Mouse (Mus musculus) kidney, postnatal 0 days (tissue): ENCODE results near the gene Sycp3. TPM values are rescaled to one million over a fixed set of nuclear protein-coding genes. Genes with fewer than 3 reads are reported as not detected.
A peak's percentile ranks its signal among the peaks of the same experiment; 100 is the strongest.
"Not testable (repeated sequence)": the region's sequence is repeated elsewhere in the genome, so short reads cannot be mapped to it uniquely, and the experiment has no call there.

Experiments
- ATAC-seq: fragments of 200-750 bp; cut with Nextera tagmentation; replicated peaks from 2 replicates; pipeline ENCODE4 v1.8.0; 2017; ENCODE audit warnings: low read depth, moderate number of reproducible peaks, moderate TSS enrichment, moderate library complexity; ENCODE audit not compliant: low FRiP score
- DNase-seq: peaks from one replicate; pipeline ENCODE4 v3.0.0-alpha.2; 2016; ENCODE audit warnings: low spot score
- H3K27ac ChIP-seq: fragments of 300-500 bp; sonication (generic); 2 replicates; pipeline ENCODE4 v1.5.1; 2014; ENCODE audit warnings: mild to moderate bottlenecking
- H3K27me3 ChIP-seq: fragments of 300-500 bp; sonication (generic); 2 replicates; pipeline ENCODE4 v1.6.1; 2014; ENCODE audit warnings: low read length, mixed read lengths; ENCODE audit not compliant: insufficient read depth
- H3K36me3 ChIP-seq: fragments of 300-500 bp; sonication (generic); 2 replicates; pipeline ENCODE4 v1.6.1; 2014; ENCODE audit warnings: low read length, mixed read lengths; ENCODE audit not compliant: insufficient read depth
- H3K4me1 ChIP-seq: fragments of 300-500 bp; sonication (generic); replicated peaks from 2 replicates; pipeline ENCODE4 v1.6.1; 2014; ENCODE audit warnings: antibody characterized with exemption, low read length, mixed read lengths; ENCODE audit not compliant: insufficient read depth
- H3K4me2 ChIP-seq: fragments of 300-500 bp; sonication (generic); 2 replicates; pipeline ENCODE4 v1.6.1; 2014; ENCODE audit warnings: mild to moderate bottlenecking, low read length, moderate library complexity, mixed read lengths
- H3K4me3 ChIP-seq: fragments of 300-500 bp; sonication (generic); replicated peaks from 2 replicates; pipeline ENCODE4 v1.5.1; 2014; ENCODE audit warnings: low read depth, low read length
- H3K9ac ChIP-seq: fragments of 300-500 bp; sonication (generic); 2 replicates; pipeline ENCODE4 v1.6.1; 2014; ENCODE audit warnings: low read depth, low read length
- H3K9me3 ChIP-seq: fragments of 300-500 bp; sonication (generic); replicated peaks from 2 replicates; pipeline ENCODE4 v1.6.1; 2016; ENCODE audit warnings: low read length, inconsistent platforms, mixed read lengths
- CTCF ChIP-seq: IDR thresholded peaks from 2 replicates; pipeline ENCODE4 v1.5.1; 2016; ENCODE audit warnings: antibody characterized with exemption, low read depth, mild to moderate bottlenecking, moderate library complexity
- WGBS: fragments of 180-500 bp; shearing (Covaris S2); extraction: QIAGEN DNeasy Blood & Tissue Kit; methylation state at CpG from one replicate; pipeline ENCODE4 v1.1.7; 2014; 5-methylcytosine and 5-hydroxymethylcytosine counted together
- polyA plus RNA-seq: library from polyadenylated mRNA; unstranded; fragments of >200 nt; fragmentation: Nextera tagmentation; extraction: Ambion mirVana; gene quantifications from 2 replicates; pipeline ENCODE4 v1.2.1, GENCODE M21; 2015

Gene Sycp3
- polyA plus RNA-seq, 1 experiment from 2014 or later = 0.16 TPM

DNA sequence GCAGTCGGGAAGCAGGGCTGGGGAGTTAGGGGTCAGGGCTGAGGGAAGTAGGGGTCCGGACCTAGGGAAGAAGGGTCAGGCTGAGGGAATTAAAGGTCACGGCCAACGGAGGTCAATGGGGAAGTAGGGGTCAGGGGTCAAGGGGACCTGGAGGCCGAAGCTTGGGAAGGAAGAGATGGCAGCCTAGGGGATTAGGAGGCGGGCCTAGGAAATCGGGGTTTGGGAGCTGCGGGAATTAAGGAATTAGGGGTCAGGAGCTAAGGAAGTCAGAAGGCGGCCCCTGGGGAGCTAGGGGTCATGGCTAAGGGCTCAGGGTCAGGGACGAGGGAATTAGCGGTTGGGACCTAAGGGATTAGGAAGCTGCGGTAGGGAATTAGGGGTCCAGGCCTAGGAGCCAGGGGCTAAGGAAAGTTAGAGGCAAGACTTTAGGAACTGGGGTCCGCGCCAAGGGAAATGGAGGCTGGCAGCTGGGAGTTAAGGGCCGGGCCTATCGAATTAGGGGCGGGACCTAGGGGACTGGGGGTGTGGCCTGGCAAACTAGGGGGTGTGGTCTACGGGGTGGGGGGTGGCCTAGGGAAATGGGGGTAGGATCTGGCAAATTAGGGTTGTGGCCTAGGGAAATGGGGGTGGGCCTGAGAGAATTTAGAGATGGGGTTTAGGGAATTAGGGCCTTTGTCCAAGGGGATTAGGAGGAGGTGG, 902 bp downstream of the Sycp3 start:
- Histone ChIP-seq H3K4me2 (no peak overlapping the region), H3K36me3 (0 out of 2 replicates have a peak, but pooled peaks cover 5% of the 10 kb centered on the region), H3K4me1 (no peaks in the 10 kb centered on the region), H3K4me3 (no peak overlapping the region), H3K9ac (no peak overlapping the region), H3K9me3 (no peaks in the 10 kb centered on the region), H3K27ac (no peak overlapping the region), H3K27me3 (no peaks in the 10 kb centered on the region)
- no peak; the same call in 1 of the 2 replicates for ATAC-seq
- no peak for DNase-seq
- 77% methylated on average over 18 of the region's 18 CpGs for WGBS
- TF ChIP-seq CTCF = no peak

DNA sequence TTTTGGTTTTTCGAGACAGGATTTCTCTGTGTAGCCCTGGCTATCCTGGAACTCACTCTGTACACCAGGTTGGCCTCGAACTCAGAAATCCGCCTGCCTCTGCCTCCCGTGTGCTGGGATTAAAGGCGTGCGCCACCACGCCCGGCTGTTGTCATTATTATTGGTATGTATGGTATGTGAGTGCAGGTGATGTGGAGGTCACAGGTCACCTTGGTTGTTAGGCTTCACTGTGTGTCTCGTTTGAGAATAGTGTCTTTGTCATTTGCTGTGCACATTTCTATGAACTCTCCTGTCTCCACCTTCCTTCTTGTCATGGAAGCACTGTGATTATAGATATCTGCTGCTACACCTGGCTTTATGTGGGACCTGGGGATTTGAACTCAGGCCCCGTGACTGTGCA, 23.5 kb downstream of the Sycp3 start:
- ATAC-seq, H3K27me3 ChIP-seq, H3K4me3 ChIP-seq, H3K36me3 ChIP-seq, H3K9ac ChIP-seq, H3K27ac ChIP-seq, H3K9me3 ChIP-seq, DNase-seq, H3K4me1 ChIP-seq, H3K4me2 ChIP-seq: not testable (repeated sequence)
- WGBS = 94% methylated on average over 10 of the region's 10 CpGs

DNA sequence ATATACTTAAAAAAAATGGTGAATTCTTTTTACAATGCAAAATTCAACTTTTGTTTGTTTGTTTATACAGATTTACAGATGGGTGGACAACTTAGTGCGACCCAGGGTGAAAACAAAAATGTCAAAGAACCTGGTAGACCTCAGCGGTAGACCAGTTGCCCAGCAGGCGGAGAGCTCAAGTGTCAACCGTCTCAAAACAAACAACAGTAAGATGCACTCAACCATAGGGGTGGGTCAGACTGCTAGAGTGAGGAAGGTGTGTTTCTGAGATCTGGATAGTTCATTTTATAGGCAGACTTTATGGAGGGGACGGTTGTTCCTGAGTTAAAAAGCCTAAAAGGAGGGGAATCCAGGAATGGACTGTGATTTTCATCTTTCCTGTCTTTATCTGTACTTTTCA, 29.3 kb downstream of the Sycp3 start:
- Histone ChIP-seq H3K36me3 (no peaks in the 10 kb centered on the region), H3K27me3 (no peaks in the 10 kb centered on the region), H3K4me2 (no peak overlapping the region), H3K4me3 (no peak overlapping the region), H3K4me1 (no peaks in the 10 kb centered on the region), H3K9ac (no peak overlapping the region), H3K27ac (no peak overlapping the region), H3K9me3 (no peaks in the 10 kb centered on the region)
- peak; percentile 57 for DNase-seq
- no peak for TF ChIP-seq CTCF
- 55% methylated on average over 5 of the region's 5 CpGs for WGBS
- ATAC-seq = no peak

DNA sequence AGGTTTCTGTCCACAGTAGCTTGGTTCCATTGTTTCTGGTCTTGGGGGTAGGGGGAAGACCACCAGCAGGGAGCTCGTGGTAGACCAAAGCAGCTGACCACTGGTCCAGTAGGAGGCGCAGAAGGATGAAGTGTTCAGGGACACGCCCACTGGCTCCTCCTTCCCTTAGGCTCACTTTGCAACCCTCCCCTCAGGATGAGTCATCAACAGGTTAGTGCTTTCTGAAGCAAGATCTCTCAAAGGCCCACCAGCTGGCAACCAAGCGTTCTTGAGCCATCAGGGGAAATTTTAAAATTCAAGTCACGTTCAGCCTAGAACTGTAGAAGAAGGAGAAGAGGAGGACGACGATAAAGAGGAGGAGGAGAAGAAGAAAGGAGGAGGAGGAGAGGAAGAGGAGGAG, 32.3 kb downstream of the Sycp3 start:
- no peak overlapping the region for H3K9ac ChIP-seq
- no peak for DNase-seq
- no peak overlapping the region for H3K4me3 ChIP-seq
- no peaks in the 10 kb centered on the region for H3K27me3 ChIP-seq
- WGBS = 71% methylated on average over 7 of the region's 7 CpGs
- H3K4me2 ChIP-seq = no peak overlapping the region
- TF ChIP-seq CTCF = no peak
- no peaks in the 10 kb centered on the region for H3K9me3 ChIP-seq
- no peaks in the 10 kb centered on the region for H3K36me3 ChIP-seq
- no peak overlapping the region for H3K27ac ChIP-seq
- peaks cover 4% of the 10 kb centered on the region; the same call in 1 of the 2 replicates for H3K4me1 ChIP-seq
- no peak for ATAC-seq

DNA sequence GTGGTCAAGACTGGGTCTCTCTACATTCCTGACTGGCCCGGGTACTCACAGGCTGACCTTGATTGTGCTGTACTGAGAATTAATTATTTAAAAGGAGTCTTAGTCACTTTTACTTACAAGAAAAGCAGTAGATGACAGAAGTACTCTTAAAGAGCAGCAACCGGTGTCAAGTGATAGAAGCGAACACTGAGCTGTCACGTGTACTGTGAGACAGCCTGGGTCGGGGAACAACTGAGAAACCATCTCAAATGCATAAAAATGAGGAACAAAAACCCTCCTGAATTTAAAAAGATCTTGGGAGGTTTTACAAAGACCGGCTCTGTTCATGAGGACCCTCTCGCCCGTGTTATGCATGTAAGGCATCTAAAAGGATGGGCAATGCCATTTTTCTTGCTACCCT, 33.3 kb downstream of the Sycp3 start:
- 57% methylated on average over 8 of the region's 8 CpGs for WGBS
- Histone ChIP-seq H3K4me2 (no peak overlapping the region), H3K9ac (no peak overlapping the region), H3K27me3 (no peaks in the 10 kb centered on the region), H3K4me1 (peaks cover 4% of the 10 kb centered on the region; the same call in 1 of the 2 replicates), H3K9me3 (no peaks in the 10 kb centered on the region), H3K27ac (no peak overlapping the region), H3K4me3 (no peak overlapping the region), H3K36me3 (no peaks in the 10 kb centered on the region)
- no peak for DNase-seq
- no peak for ATAC-seq
- no peak for TF ChIP-seq CTCF

DNA sequence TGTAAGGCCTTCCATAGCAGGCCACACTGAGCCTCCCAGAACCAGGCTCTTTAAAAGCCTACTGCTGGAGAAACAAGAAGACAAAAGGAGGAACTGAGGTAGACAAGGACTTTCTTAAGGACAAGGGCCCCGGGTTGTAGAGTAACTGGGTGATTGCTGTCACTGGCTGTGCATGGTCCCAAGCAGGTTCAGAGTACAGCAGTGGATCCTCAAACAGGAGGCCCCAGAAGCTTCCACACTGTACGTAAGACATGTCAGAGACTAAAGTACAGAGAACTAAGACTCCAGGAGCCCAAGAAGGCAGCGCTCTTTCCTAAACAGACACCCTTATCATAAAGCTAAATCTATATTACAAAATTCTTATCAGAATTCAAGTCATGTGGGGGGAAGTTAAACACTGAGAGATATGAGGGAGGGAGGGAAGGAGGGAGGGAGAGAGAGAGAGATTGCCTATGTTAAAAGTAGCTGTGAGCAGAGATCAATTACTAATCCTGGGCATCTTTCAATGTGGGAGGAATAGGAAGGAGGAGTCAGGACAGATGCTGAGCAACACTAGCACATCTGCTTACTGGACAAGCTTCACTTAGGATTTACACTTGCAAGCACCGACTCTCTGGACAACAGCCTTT, 35.7 kb downstream of the Sycp3 start:
- Histone ChIP-seq H3K36me3 (no peaks in the 10 kb centered on the region), H3K9ac (no peak overlapping the region), H3K4me2 (no peak overlapping the region), H3K4me1 (peaks cover 4% of the 10 kb centered on the region; the same call in 1 of the 2 replicates), H3K27ac (no peak overlapping the region), H3K9me3 (no peaks in the 10 kb centered on the region), H3K27me3 (no peaks in the 10 kb centered on the region), H3K4me3 (no peak overlapping the region)
- WGBS = 64% methylated on average over 4 of the region's 4 CpGs
- ATAC-seq (no peak), DNase-seq (no peak)
- no peak for TF ChIP-seq CTCF
